14 mouse cellular contexts compared by ENCODE assay signal in the genomic region with DNA sequence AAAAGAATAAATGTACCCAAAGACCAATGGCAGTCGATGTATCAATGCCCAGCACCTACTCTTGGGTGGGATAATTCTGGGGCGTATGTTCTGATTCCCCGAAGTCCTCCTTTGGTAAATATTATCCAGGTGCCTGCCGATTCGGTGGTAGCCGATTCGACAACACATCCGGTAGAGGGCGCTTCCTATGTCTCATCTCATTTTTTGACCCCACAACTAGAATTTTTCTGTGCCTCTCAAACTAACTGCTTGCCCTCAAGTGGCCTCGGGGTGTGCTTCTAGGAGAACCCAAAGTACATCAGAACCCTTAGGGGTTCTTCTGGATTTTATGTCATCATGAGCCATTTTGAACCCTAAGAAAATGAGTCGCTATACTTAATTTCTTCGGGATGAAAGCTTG.
"Had no signal": no experiment of that assay in that cellular context is flagged by ENCODE, and none has a peak within 500 bp of the region (broad histone marks: within the 10 kb centered on the region; RNA-seq: fewer than 3 reads in every experiment).

No protein-coding gene starts in this region.

- DNase-seq: kidney, adult 11 months; kidney, postnatal 14 days; left cerebral cortex, postnatal 4 days; lung, embryonic 14.5 days; lung, postnatal 10 days; lung, postnatal 4 days; midbrain, embryonic 14.5 days; right cerebral cortex, postnatal 4 days; spleen, adult 18-20 months; thymus, adult 18-20 months; thymus, postnatal 14 days had no signal

- H3K4me3 ChIP-seq: limb, embryonic 13.5 days; midbrain, embryonic 10.5 days; neural tube, embryonic 12.5 days had no signal

- H3K27me3 ChIP-seq: limb, embryonic 13.5 days; neural tube, embryonic 12.5 days had no signal

- H3K9ac ChIP-seq: limb, embryonic 13.5 days; lung, embryonic 14.5 days; neural tube, embryonic 12.5 days had no signal

- H3K36me3 ChIP-seq: limb, embryonic 13.5 days; midbrain, embryonic 10.5 days; neural tube, embryonic 12.5 days had no signal

- H3K9me3 ChIP-seq: limb, embryonic 13.5 days; midbrain, embryonic 10.5 days; neural tube, embryonic 12.5 days had no signal

- H3K4me2 ChIP-seq: limb, embryonic 13.5 days; lung, embryonic 14.5 days; neural tube, embryonic 12.5 days had no signal

- H3K27ac ChIP-seq: limb, embryonic 13.5 days; midbrain, embryonic 10.5 days; neural tube, embryonic 12.5 days had no signal
